Mouse (Mus musculus) stomach, embryonic 14.5 days (tissue): ENCODE measurements at regions not wholly inside any gene's neighbourhood (a gene's known extent, or its start where the extent isn't known, plus 50 kb on each side); places are given as distances from the start of the nearest gene placed in this dataset.

ENCODE experiments used
- ATAC-seq: fragments of 200-750 bp; cut with Nextera tagmentation; 2 replicates; pipeline ENCODE4 v1.8.0; 2017; ENCODE audit warnings: low read depth, moderate TSS enrichment; ENCODE audit not compliant: insufficient number of reproducible peaks, insufficient read depth, low FRiP score
- H3K27ac ChIP-seq: fragments of 300-500 bp; sonication (generic); 2 replicates; pipeline ENCODE4 v1.5.1; 2014; ENCODE audit warnings: mild to moderate bottlenecking, low read length, moderate library complexity, mixed read lengths
- H3K27me3 ChIP-seq: fragments of 300-500 bp; sonication (generic); 2 replicates; pipeline ENCODE4 v1.6.1; 2014; ENCODE audit warnings: low read length, control low read depth, mixed read lengths; ENCODE audit not compliant: control insufficient read depth, insufficient read depth
- H3K36me3 ChIP-seq: fragments of 300-500 bp; sonication (generic); 2 replicates; pipeline ENCODE4 v1.6.1; 2014; ENCODE audit warnings: mild to moderate bottlenecking, control low read depth, low read length, moderate library complexity, mixed read lengths; ENCODE audit not compliant: control insufficient read depth, insufficient read depth
- H3K4me1 ChIP-seq: fragments of 300-500 bp; sonication (generic); 2 replicates; pipeline ENCODE4 v1.6.1; 2014; ENCODE audit warnings: low read length, control low read depth, mixed read lengths; ENCODE audit not compliant: control insufficient read depth, insufficient read depth
- H3K4me2 ChIP-seq: fragments of 300-500 bp; sonication (generic); replicated peaks from 2 replicates; pipeline ENCODE4 v1.6.1; 2014; ENCODE audit warnings: low read depth, low read length, control low read depth
- H3K4me3 ChIP-seq: fragments of 300-500 bp; sonication (generic); 2 replicates; pipeline ENCODE4 v1.5.1; 2014; ENCODE audit warnings: low read depth, low read length, control low read depth
- H3K9ac ChIP-seq: fragments of 300-500 bp; sonication (generic); replicated peaks from 2 replicates; pipeline ENCODE4 v1.6.1; 2014; ENCODE audit warnings: low read depth, mild to moderate bottlenecking, control low read depth, low read length, moderate library complexity, mixed read lengths
- H3K9me3 ChIP-seq: fragments of 300-500 bp; sonication (generic); 2 replicates; pipeline ENCODE4 v1.6.1; 2016; ENCODE audit warnings: low read depth, low read length, control low read depth; ENCODE audit not compliant: control insufficient read depth
- WGBS: fragments of 180-500 bp; shearing (Covaris S2); extraction: QIAGEN DNeasy Blood & Tissue Kit; methylation state at CpG from one replicate; pipeline ENCODE4 v1.1.7; 2014; 5-methylcytosine and 5-hydroxymethylcytosine counted together

GRCm38 (mm10) chr1:64193150-64193838 lies 71.2 kb upstream of the Klf7 start:
- no peak for ATAC-seq
- no peaks in the 10 kb centered on the region for H3K9me3 ChIP-seq
- H3K4me2 ChIP-seq, result no peak overlapping the region
- no peak overlapping the region for H3K27ac ChIP-seq
- H3K4me1 ChIP-seq, result no peaks in the 10 kb centered on the region
- H3K4me3 ChIP-seq, result no peak overlapping the region
- no peak overlapping the region for H3K9ac ChIP-seq
- H3K27me3 ChIP-seq, result no peaks in the 10 kb centered on the region
- WGBS, result 48% methylated on average over 13 of the region's 13 CpGs
- no peaks in the 10 kb centered on the region for H3K36me3 ChIP-seq

GRCm38 (mm10) chr1:64192736-64193135 lies 70.7 kb upstream of the Klf7 start:
- no peak overlapping the region for H3K27ac ChIP-seq
- no peaks in the 10 kb centered on the region for H3K36me3 ChIP-seq
- no peaks in the 10 kb centered on the region for H3K9me3 ChIP-seq
- H3K27me3 ChIP-seq, result no peaks in the 10 kb centered on the region
- 62% methylated on average over 3 of the region's 3 CpGs for WGBS
- H3K9ac ChIP-seq, result no peak overlapping the region
- no peak overlapping the region for H3K4me2 ChIP-seq
- H3K4me3 ChIP-seq, result no peak overlapping the region
- H3K4me1 ChIP-seq, result no peaks in the 10 kb centered on the region
- ATAC-seq, result no peak

GRCm38 (mm10) chr1:64191242-64192220 lies 69.4 kb upstream of the Klf7 start:
- no peak overlapping the region for H3K27ac ChIP-seq
- H3K9me3 ChIP-seq, result no peaks in the 10 kb centered on the region
- H3K9ac ChIP-seq, result no peak overlapping the region
- 71% methylated on average over 11 of the region's 11 CpGs for WGBS
- no peak overlapping the region for H3K4me2 ChIP-seq
- no peaks in the 10 kb centered on the region for H3K4me1 ChIP-seq
- no peak for ATAC-seq
- no peak overlapping the region for H3K4me3 ChIP-seq
- H3K27me3 ChIP-seq, result no peaks in the 10 kb centered on the region
- no peaks in the 10 kb centered on the region for H3K36me3 ChIP-seq

DNA sequence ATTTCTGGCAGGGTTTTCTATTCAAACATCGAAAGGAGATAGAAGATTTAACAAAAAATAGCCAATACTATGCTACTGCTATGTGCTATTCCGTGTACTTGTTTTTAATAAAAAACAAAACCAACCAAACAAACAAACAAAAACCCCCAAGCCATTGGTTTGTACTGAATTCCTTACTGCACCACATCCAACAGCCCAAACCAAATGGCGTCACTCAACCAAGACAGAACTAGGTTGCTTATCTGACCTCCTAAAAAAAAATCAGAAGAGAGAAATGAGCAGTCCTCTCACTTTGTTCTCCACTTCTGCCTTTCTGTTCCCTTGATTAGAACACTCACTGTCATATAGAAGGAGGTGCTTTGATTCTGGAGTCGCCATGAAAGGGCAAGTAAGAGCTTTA lies 68.6 kb upstream of the Klf7 start:
- Histone ChIP-seq H3K4me2 (no peak overlapping the region), H3K27me3 (no peaks in the 10 kb centered on the region), H3K9ac (no peak overlapping the region), H3K9me3 (no peaks in the 10 kb centered on the region), H3K27ac (no peak overlapping the region), H3K4me3 (no peak overlapping the region), H3K36me3 (no peaks in the 10 kb centered on the region), H3K4me1 (no peaks in the 10 kb centered on the region)
- 86% methylated on average over 4 of the region's 4 CpGs for WGBS
- ATAC-seq, result no peak

- no peaks in the 10 kb centered on the region for H3K4me1 ChIP-seq
- no peak overlapping the region for H3K4me2 ChIP-seq
- ATAC-seq, result no peak
- 26% methylated on average over 5 of the region's 5 CpGs for WGBS
- no peaks in the 10 kb centered on the region for H3K36me3 ChIP-seq
- no peaks in the 10 kb centered on the region for H3K9me3 ChIP-seq
- H3K27me3 ChIP-seq, result no peaks in the 10 kb centered on the region
- no peak overlapping the region for H3K27ac ChIP-seq
- H3K9ac ChIP-seq, result no peak overlapping the region
- H3K4me3 ChIP-seq, result no peak overlapping the region
Measured at GRCm38 (mm10) chr1:64190097-64190496, 68.0 kb upstream of the Klf7 start.

DNA sequence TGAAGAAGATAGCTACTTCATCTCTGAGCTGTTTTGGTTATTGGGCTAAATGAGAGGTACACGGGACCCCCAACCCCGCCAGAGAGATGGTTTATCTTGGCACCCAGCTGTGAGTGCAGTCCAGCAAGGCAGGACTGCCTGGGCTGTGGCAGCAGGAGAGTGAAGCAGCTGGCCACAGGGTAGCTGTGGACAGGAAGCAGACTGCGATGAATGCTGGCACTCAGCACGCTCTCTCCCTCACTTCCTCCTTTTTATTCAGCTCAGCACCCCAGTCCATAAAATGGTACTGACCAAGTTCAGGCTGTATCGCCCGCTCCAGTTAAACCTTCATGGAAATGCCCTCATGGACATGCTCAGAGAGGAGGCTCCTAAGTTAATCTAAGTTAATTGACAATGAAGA lies 67.4 kb upstream of the Klf7 start:
- 51% methylated on average over 6 of the region's 6 CpGs for WGBS
- Histone ChIP-seq H3K27ac (no peak overlapping the region), H3K9me3 (no peaks in the 10 kb centered on the region), H3K4me2 (no peak overlapping the region), H3K36me3 (no peaks in the 10 kb centered on the region), H3K9ac (no peak overlapping the region), H3K27me3 (no peaks in the 10 kb centered on the region), H3K4me1 (no peaks in the 10 kb centered on the region), H3K4me3 (no peak overlapping the region)
- no peak for ATAC-seq

DNA sequence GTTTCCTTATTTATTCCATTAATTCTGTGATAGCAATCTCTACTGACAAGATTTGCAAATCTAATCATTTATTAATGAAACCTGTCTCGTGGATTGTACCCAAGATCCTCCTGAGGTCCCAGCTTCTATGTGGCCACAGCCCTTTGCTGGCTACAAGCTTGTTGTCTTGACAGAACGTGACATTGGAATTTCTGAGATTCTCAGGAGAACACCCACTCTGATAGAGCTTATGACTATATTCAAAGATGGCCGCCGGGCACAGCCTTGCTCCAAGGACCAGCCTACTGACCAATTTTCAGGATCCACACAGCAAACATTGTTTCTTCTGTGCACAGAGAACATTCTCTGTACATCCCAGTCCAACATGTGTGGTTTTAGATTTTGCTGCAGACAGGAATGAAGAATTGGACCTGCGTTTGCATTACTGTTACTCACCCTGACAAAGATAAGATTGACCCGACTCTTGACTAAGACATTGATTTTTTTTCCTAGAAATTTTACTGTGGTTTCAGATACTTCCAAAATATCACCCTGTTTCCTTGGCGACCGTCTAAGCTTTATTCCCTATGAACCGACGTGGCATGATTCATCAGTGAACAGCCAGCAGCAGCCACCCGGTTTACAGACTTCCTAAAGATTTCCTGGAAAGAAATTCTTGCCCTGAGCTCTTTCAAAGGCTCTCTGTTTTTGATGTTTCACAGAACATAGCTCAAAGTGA lies 65.9 kb upstream of the Klf7 start:
- Histone ChIP-seq H3K9me3 (no peaks in the 10 kb centered on the region), H3K27ac (no peak overlapping the region), H3K4me2 (no peak overlapping the region), H3K4me3 (no peak overlapping the region), H3K9ac (no peak overlapping the region), H3K4me1 (no peaks in the 10 kb centered on the region), H3K36me3 (no peaks in the 10 kb centered on the region), H3K27me3 (no peaks in the 10 kb centered on the region)
- 69% methylated on average over 11 of the region's 11 CpGs for WGBS
- ATAC-seq, result no peak

DNA sequence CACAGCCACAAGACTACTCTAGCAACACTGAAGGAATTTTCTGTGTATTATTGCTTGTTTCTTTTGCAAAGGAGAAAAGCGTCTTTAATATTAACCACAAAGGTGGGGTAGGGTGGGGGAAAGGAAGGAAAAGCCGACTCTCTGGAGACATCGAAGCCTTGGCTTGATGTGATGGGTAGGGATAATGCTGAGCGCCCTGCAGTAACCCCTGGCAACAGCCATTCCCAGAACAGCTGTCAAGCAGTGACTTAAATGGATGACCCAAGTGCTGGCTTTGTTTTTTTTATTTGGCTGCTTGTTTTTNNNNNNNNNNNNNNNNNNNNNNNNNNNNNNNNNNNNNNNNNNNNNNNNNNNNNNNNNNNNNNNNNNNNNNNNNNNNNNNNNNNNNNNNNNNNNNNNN lies 51.6 kb upstream of the Klf7 start:
- Histone ChIP-seq H3K4me2 (no peak overlapping the region), H3K9me3 (no peaks in the 10 kb centered on the region), H3K27ac (no peak overlapping the region), H3K27me3 (no peaks in the 10 kb centered on the region), H3K4me3 (no peak overlapping the region), H3K9ac (no peak overlapping the region), H3K36me3 (no peaks in the 10 kb centered on the region), H3K4me1 (no peaks in the 10 kb centered on the region)
- ATAC-seq, result no peak
- 27% methylated on average over 4 of the region's 4 CpGs for WGBS
